In the genomic region with DNA sequence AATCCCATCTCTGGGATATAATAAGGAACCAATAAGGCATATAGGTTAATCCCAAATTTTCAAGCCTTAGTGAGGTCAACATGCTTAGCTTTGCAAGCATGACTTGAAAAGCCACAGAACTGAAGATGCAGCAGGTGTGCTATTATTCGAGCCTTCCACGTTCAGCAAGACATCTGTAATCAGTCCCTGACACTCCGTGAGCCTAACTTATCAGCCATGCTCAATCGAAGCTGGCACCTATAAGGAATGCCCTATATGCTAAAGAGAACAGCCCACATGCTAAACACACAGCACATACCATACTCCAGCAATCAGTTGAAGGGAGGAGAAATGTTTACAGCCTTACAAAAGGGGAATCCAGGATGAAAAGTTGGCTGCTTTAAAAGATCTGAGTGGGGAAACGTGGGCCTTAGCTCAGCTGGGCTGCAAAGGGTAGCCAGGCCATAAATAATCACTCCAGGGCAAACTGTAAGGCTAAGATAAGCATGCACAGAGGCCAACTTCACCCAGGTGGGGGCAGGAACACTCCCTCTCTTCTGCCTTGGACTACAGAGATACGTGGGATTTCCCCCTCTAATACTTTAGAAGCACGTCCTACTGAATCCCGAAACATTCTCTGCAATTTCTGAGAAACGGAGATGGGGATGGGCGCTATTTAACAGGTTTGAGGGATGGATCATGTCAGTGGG, we compare ENCODE assay signal across 22 mouse cellular contexts.
DNase-seq lines count a peak whose midpoint lies in the region; ATAC-seq lines count a peak whose summit lies in the region.
"Had no signal": no experiment of that assay in that cellular context is flagged by ENCODE, and none has a peak within 500 bp of the region (broad histone marks: within the 10 kb centered on the region; RNA-seq: fewer than 3 reads in every experiment).

No protein-coding gene starts in this region.

- no peaks in the 10 kb centered on the region for H3K9me3 ChIP-seq in erythroblast, embryonic 14.5 days (ENCODE audit: control insufficient read depth, low read length)
- H3K9me3 ChIP-seq in liver, embryonic 11.5 days (ENCODE audit: control insufficient read depth, low read length) = no peaks in the 10 kb centered on the region
- H3K9me3 ChIP-seq in hindbrain, embryonic 12.5 days (replicated peaks) = no peaks in the 10 kb centered on the region
- H3K9me3 ChIP-seq: forebrain, embryonic 12.5 days; hindbrain, embryonic 15.5 days had no signal

- H3K9ac ChIP-seq in liver, embryonic 11.5 days (ENCODE audit: low read depth, low read length) = no peak overlapping the region
- no peak overlapping the region for H3K9ac ChIP-seq in hindbrain, embryonic 12.5 days
- H3K9ac ChIP-seq: forebrain, embryonic 12.5 days; hindbrain, embryonic 15.5 days had no signal

- no peak overlapping the region for H3K27ac ChIP-seq in liver, embryonic 11.5 days (ENCODE audit: low read depth, low read length)
- no peak overlapping the region for H3K27ac ChIP-seq in hindbrain, embryonic 12.5 days
- H3K27ac ChIP-seq: forebrain, embryonic 12.5 days; heart, adult 2 months; hindbrain, embryonic 15.5 days; layer of hippocampus, adult 2 months had no signal

- no peaks in the 10 kb centered on the region for H3K36me3 ChIP-seq in erythroblast, embryonic 14.5 days (ENCODE audit: control insufficient read depth)
- no peaks in the 10 kb centered on the region for H3K36me3 ChIP-seq in liver, embryonic 11.5 days (ENCODE audit: control insufficient read depth, insufficient read depth, low read length)
- H3K36me3 ChIP-seq in hindbrain, embryonic 12.5 days = no peaks in the 10 kb centered on the region
- H3K36me3 ChIP-seq: forebrain, embryonic 12.5 days; hindbrain, embryonic 15.5 days had no signal

- H3K27me3 ChIP-seq in erythroblast, embryonic 14.5 days (ENCODE audit: control insufficient read depth) = peaks cover 3% of the 10 kb centered on the region; the same call in 1 of the 2 replicates
- H3K27me3 ChIP-seq in liver, embryonic 11.5 days (replicated peaks; ENCODE audit: control insufficient read depth, insufficient read depth, low read length) = no peaks in the 10 kb centered on the region
- no peaks in the 10 kb centered on the region for H3K27me3 ChIP-seq in hindbrain, embryonic 12.5 days
- H3K27me3 ChIP-seq: forebrain, embryonic 12.5 days; hindbrain, embryonic 15.5 days had no signal

- peak overlapping the region; percentile 30 for H3K4me3 ChIP-seq in erythroblast, embryonic 14.5 days (replicated peaks)
- no peak overlapping the region for H3K4me3 ChIP-seq in liver, embryonic 11.5 days (ENCODE audit: low read depth, low read length)
- no peak overlapping the region for H3K4me3 ChIP-seq in hindbrain, embryonic 12.5 days
- H3K4me3 ChIP-seq: forebrain, embryonic 12.5 days; heart, adult 2 months; hindbrain, embryonic 15.5 days; layer of hippocampus, adult 2 months; myocyte had no signal

- no peak for ATAC-seq in erythroblast, adult 5-6 weeks (replicated peaks; ENCODE audit: low FRiP score, poor library complexity, severe bottlenecking)
- ATAC-seq in liver, embryonic 11.5 days (replicated peaks; ENCODE audit: low FRiP score) = peak; percentile 94
- peak; percentile 86 for ATAC-seq in megakaryocyte progenitor cell, adult 5-6 weeks (replicated peaks; ENCODE audit: poor library complexity)
- ATAC-seq in granulocyte monocyte progenitor cell, adult 5-6 weeks (replicated peaks; ENCODE audit: poor library complexity, severe bottlenecking) = no peak
- no peak for ATAC-seq in hindbrain, embryonic 12.5 days (ENCODE audit: low FRiP score)
- ATAC-seq: lung, postnatal 0 days had no signal

- peaks cover 24% of the 10 kb centered on the region for H3K4me1 ChIP-seq in erythroblast, embryonic 14.5 days (ENCODE audit: control insufficient read depth)
- peaks cover 14% of the 10 kb centered on the region; the same call in 1 of the 2 replicates for H3K4me1 ChIP-seq in liver, embryonic 11.5 days (replicated peaks; ENCODE audit: control insufficient read depth, insufficient read depth, low read length)
- H3K4me1 ChIP-seq in hindbrain, embryonic 12.5 days = no peaks in the 10 kb centered on the region

- H3K4me2 ChIP-seq in liver, embryonic 11.5 days = no peak overlapping the region
- no peak overlapping the region for H3K4me2 ChIP-seq in hindbrain, embryonic 12.5 days (replicated peaks)
- H3K4me2 ChIP-seq: forebrain, embryonic 12.5 days; hindbrain, embryonic 15.5 days had no signal

- peak; percentile 34 for DNase-seq in c-Kit-positive CD71-positive TER-119-negative erythroid progenitor cells, embryonic 14.5 days (ENCODE audit: low read depth)
- DNase-seq in liver, embryonic 11.5 days (ENCODE audit: low spot score) = no peak
- no peak for DNase-seq in layer of hippocampus, adult 11-12 months (ENCODE audit: low spot score)
- DNase-seq: cerebellum, postnatal 10 days; gastrocnemius, postnatal 14 days; heart, adult 2 months; heart, postnatal 10 days; kidney, adult 18-20 months; kidney, postnatal 10 days; layer of hippocampus, postnatal 36 days; midbrain, embryonic 14.5 days; thymus, postnatal 14 days had no signal

- 37% methylated on average over 10 of the region's 10 CpGs for WGBS in liver, embryonic 11.5 days
- 84% methylated on average over 10 of the region's 10 CpGs for WGBS in hindbrain, embryonic 12.5 days

Comparison
In these comparisons a context has a peak if more than half of its experiments do, and no peak if none do; other contexts are left out.
1. ATAC-seq: peak in liver, embryonic 11.5 days (single experiment) and megakaryocyte progenitor cell, adult 5-6 weeks (single experiment); none in erythroblast, adult 5-6 weeks (single experiment), granulocyte monocyte progenitor cell, adult 5-6 weeks (single experiment) and hindbrain, embryonic 12.5 days (single experiment).